28 mouse cellular contexts compared by ENCODE assay signal in genomic region chr14:107499563-107499962, GRCm38 (mm10).
"Had no signal": no experiment of that assay in that cellular context is flagged by ENCODE, and none has a peak within 500 bp of the region (broad histone marks: within the 10 kb centered on the region; RNA-seq: fewer than 3 reads in every experiment).

No protein-coding gene starts in this region.

- H3K4me1 ChIP-seq: embryonic facial prominence, embryonic 10.5 days; embryonic facial prominence, embryonic 12.5 days; embryonic facial prominence, embryonic 13.5 days; embryonic facial prominence, embryonic 15.5 days; forebrain, embryonic 10.5 days; forebrain, embryonic 12.5 days; forebrain, embryonic 13.5 days; forebrain, embryonic 15.5 days had no signal

- H3K9ac ChIP-seq: embryonic facial prominence, embryonic 12.5 days; embryonic facial prominence, embryonic 13.5 days; embryonic facial prominence, embryonic 15.5 days; forebrain, embryonic 12.5 days; forebrain, embryonic 13.5 days; forebrain, embryonic 15.5 days; forebrain, postnatal 0 days had no signal

- DNase-seq: cerebellum, adult 2 months; cerebellum, adult 8-10 months; cerebellum, adult 9-10 months; cerebellum, adult 9-11 months; cerebellum, postnatal 10 days; cerebellum, postnatal 14 days; cerebellum, postnatal 25 days; cerebellum, postnatal 36 days; embryo, embryonic 11 days; forebrain, postnatal 0 days; gastrocnemius, adult 2 months; gastrocnemius, postnatal 10 days; gastrocnemius, postnatal 14 days; gastrocnemius, postnatal 25 days; gastrocnemius, postnatal 36 days; heart, adult 11 months; heart, adult 18-20 months had no signal

- ATAC-seq: forebrain, embryonic 13.5 days; forebrain, embryonic 14.5 days; forebrain, embryonic 15.5 days; forebrain, embryonic 16.5 days; forebrain, postnatal 0 days had no signal

- H3K4me3 ChIP-seq: embryonic facial prominence, embryonic 10.5 days; embryonic facial prominence, embryonic 12.5 days; embryonic facial prominence, embryonic 13.5 days; embryonic facial prominence, embryonic 15.5 days; erythroblast, embryonic 14.5 days; forebrain, embryonic 10.5 days; forebrain, embryonic 12.5 days; forebrain, embryonic 13.5 days; forebrain, embryonic 15.5 days; gastrocnemius, adult 2 months had no signal

- H3K9me3 ChIP-seq: embryonic facial prominence, embryonic 10.5 days; embryonic facial prominence, embryonic 12.5 days; embryonic facial prominence, embryonic 13.5 days; embryonic facial prominence, embryonic 15.5 days; forebrain, embryonic 10.5 days; forebrain, embryonic 12.5 days; forebrain, embryonic 13.5 days; forebrain, embryonic 15.5 days had no signal

- H3K4me2 ChIP-seq: embryonic facial prominence, embryonic 12.5 days; embryonic facial prominence, embryonic 13.5 days; embryonic facial prominence, embryonic 15.5 days; forebrain, embryonic 12.5 days; forebrain, embryonic 13.5 days; forebrain, embryonic 15.5 days had no signal

- H3K36me3 ChIP-seq: embryonic facial prominence, embryonic 10.5 days; embryonic facial prominence, embryonic 12.5 days; embryonic facial prominence, embryonic 13.5 days; embryonic facial prominence, embryonic 15.5 days; forebrain, embryonic 10.5 days; forebrain, embryonic 12.5 days; forebrain, embryonic 15.5 days had no signal

- H3K27ac ChIP-seq: embryonic facial prominence, embryonic 10.5 days; embryonic facial prominence, embryonic 12.5 days; embryonic facial prominence, embryonic 13.5 days; embryonic facial prominence, embryonic 15.5 days; forebrain, embryonic 10.5 days; forebrain, embryonic 12.5 days; forebrain, embryonic 13.5 days; forebrain, embryonic 15.5 days; gastrocnemius, adult 2 months had no signal

- H3K27me3 ChIP-seq: embryonic facial prominence, embryonic 12.5 days; embryonic facial prominence, embryonic 13.5 days; embryonic facial prominence, embryonic 15.5 days; forebrain, embryonic 12.5 days; forebrain, embryonic 13.5 days; forebrain, embryonic 15.5 days had no signal
